Mouse (Mus musculus) cerebellum, adult 2 months (tissue): Measurements from ENCODE around the gene Erp27.

Source experiments
- CTCF ChIP-seq: fragments of 200-500 bp; IDR thresholded peaks from 2 replicates; pipeline ENCODE4 v1.5.1; 2011; ENCODE audit warnings: low read depth, mild to moderate bottlenecking, control low read depth, low read length, moderate library complexity, borderline replicate concordance; ENCODE audit not compliant: insufficient read depth
- POLR2A ChIP-seq: fragments of 200-500 bp; IDR thresholded peaks from 2 replicates; pipeline ENCODE4 v1.6.1; 2011; ENCODE audit warnings: low read length, control low read depth, borderline replicate concordance; ENCODE audit not compliant: insufficient read depth

GRCm38 (mm10) chr6:136903885-136904470 is 18.0 kb downstream of the Erp27 start:
- TF ChIP-seq CTCF = no peak
- TF ChIP-seq POLR2A = no peak
